8 mouse cellular contexts compared by ENCODE assay signal in genomic region chr10:41505446-41505845, GRCm38 (mm10). TPM values are rescaled to one million over a fixed set of nuclear protein-coding genes. Genes with fewer than 3 reads are reported as not detected.
DNase-seq lines count a peak whose midpoint lies in the region; ATAC-seq and TF ChIP-seq lines count a peak whose summit lies in the region.
"Not testable (repeated sequence)": the region's sequence is repeated elsewhere in the genome, so short reads cannot be mapped to it uniquely, and the experiment has no call there.

No protein-coding gene starts in this region.

- not testable (repeated sequence) for H3K9me3 ChIP-seq in embryonic facial prominence, embryonic 11.5 days (replicated peaks; ENCODE audit: control insufficient read depth, low read length); limb, embryonic 10.5 days (replicated peaks); midbrain, postnatal 0 days (ENCODE audit: low read length)

- DNase-seq in B cell, adult 2 months = peak; percentile 58 to 65
- peak; percentile 41 for DNase-seq in adrenal gland, postnatal 25 days
- peak; percentile 88 for DNase-seq in embryonic facial prominence, embryonic 11.5 days (ENCODE audit: low spot score)
- peak; percentile 48 to 67 for DNase-seq in heart, adult 2 months
- DNase-seq in kidney, adult 8-10 months = peak; percentile 71 to 74
- DNase-seq in limb, embryonic 10.5 days (ENCODE audit: low spot score) = peak; percentile 57
- peak; percentile 94 for DNase-seq in midbrain, postnatal 0 days (ENCODE audit: low spot score)
- peak; percentile 58 to 64 for DNase-seq in spleen, postnatal 36 days (ENCODE audit: low spot score in 2 of 2)

- TF ChIP-seq CTCF in heart, adult 2 months (IDR thresholded peaks at IDR 0.05) = peak; percentile 87
- TF ChIP-seq CTCF in midbrain, postnatal 0 days (IDR thresholded peaks at IDR 0.05) = peak; percentile 88

- H3K4me2 ChIP-seq in embryonic facial prominence, embryonic 11.5 days (ENCODE audit: low read depth, low read length); midbrain, postnatal 0 days (ENCODE audit: low read depth, low read length, poor library complexity, severe bottlenecking): not testable (repeated sequence)

- intact Hi-C loops in heart, adult 2 months (cut with DNase I) = loop anchor here (5.0 to 10.0 kb wide), 2 partner anchors 71 to 503 kb away; no protein-coding TSS in a partner anchor

- H3K79me2 ChIP-seq in heart, adult 2 months (replicated peaks; ENCODE audit: control insufficient read depth, insufficient read depth, low read length) = not testable (repeated sequence)

- not testable (repeated sequence) for H3K27ac ChIP-seq in embryonic facial prominence, embryonic 11.5 days (replicated peaks; ENCODE audit: low read depth, low read length); heart, adult 2 months; limb, embryonic 10.5 days; midbrain, postnatal 0 days (ENCODE audit: low read depth, low read length)

- TF ChIP-seq POLR2A in heart, adult 2 months (IDR thresholded peaks at IDR 0.05; ENCODE audit: insufficient read depth, low read depth, low read length) = not testable (repeated sequence)

- not testable (repeated sequence) for ATAC-seq in embryonic facial prominence, embryonic 11.5 days (replicated peaks; ENCODE audit: insufficient number of reproducible peaks, low FRiP score, low TSS enrichment, low read depth)
- peak; percentile 66 for ATAC-seq in midbrain, postnatal 0 days (ENCODE audit: low FRiP score)

- H3K9ac ChIP-seq in embryonic facial prominence, embryonic 11.5 days (replicated peaks; ENCODE audit: low read length); heart, adult 2 months (ENCODE audit: low read depth, low read length); midbrain, postnatal 0 days (replicated peaks; ENCODE audit: low read length, poor library complexity, severe bottlenecking): not testable (repeated sequence)

- 3% methylated on average over 3 of the region's 3 CpGs for WGBS in embryonic facial prominence, embryonic 11.5 days
- WGBS in heart, adult 2 months = 1% methylated on average over 3 of the region's 3 CpGs
- WGBS in limb, embryonic 10.5 days = 9% methylated on average over 3 of the region's 3 CpGs
- 0% methylated on average over 3 of the region's 3 CpGs for WGBS in midbrain, postnatal 0 days

- TF ChIP-seq EP300 in heart, adult 2 months (IDR thresholded peaks at IDR 0.05; ENCODE audit: insufficient read depth, low read depth, low read length) = peak; percentile 78; the same call in 1 of the 2 replicates

- H3K27me3 ChIP-seq in embryonic facial prominence, embryonic 11.5 days (ENCODE audit: control insufficient read depth, insufficient read depth, low read length); heart, adult 2 months (ENCODE audit: control insufficient read depth, insufficient read depth, low read length); limb, embryonic 10.5 days (ENCODE audit: low read depth, poor library complexity, severe bottlenecking); midbrain, postnatal 0 days (ENCODE audit: insufficient read depth, low read length): not testable (repeated sequence)

- not testable (repeated sequence) for H3K36me3 ChIP-seq in embryonic facial prominence, embryonic 11.5 days (replicated peaks; ENCODE audit: control insufficient read depth, insufficient read depth, low read depth, low read length); heart, adult 2 months (ENCODE audit: control insufficient read depth, insufficient read depth, low read length); limb, embryonic 10.5 days; midbrain, postnatal 0 days (ENCODE audit: insufficient read depth, low read length)

- not testable (repeated sequence) for H3K4me3 ChIP-seq in embryonic facial prominence, embryonic 11.5 days (ENCODE audit: low read depth, low read length); heart, adult 2 months; limb, embryonic 10.5 days; midbrain, postnatal 0 days (ENCODE audit: low read depth, low read length)

- H3K4me1 ChIP-seq in embryonic facial prominence, embryonic 11.5 days (ENCODE audit: control insufficient read depth, insufficient read depth, low read length); heart, adult 2 months (ENCODE audit: control insufficient read depth, insufficient read depth, low read length); limb, embryonic 10.5 days; midbrain, postnatal 0 days (ENCODE audit: insufficient read depth, low read length): not testable (repeated sequence)

RNA-seq across cellular contexts. Expression of gene Cd164, which starts 13.8 kb away (rescaled TPM):
- 213 and 238 TPM in 2 replicates for total RNA-seq in adrenal gland, postnatal 25 days (2021)
- 199 and 211 TPM in 2 replicates for polyA plus RNA-seq in embryonic facial prominence, embryonic 11.5 days (2014; fragmentation: Nextera tagmentation; extraction: Ambion mirVana)
- total RNA-seq in heart, adult 2 months (2021) = 100 to 1,000 TPM; 137 to 151 TPM
- 131 and 193 TPM in 2 replicates for polyA plus RNA-seq in heart, adult 2 months (2012; rRNA removed)
- 131 and 146 TPM in 2 replicates for polyA plus RNA-seq in limb, embryonic 10.5 days (2016; fragmentation: Nextera tagmentation; extraction: Ambion mirVana)
- total RNA-seq in midbrain, postnatal 0 days (2014; rRNA removed) = 29.3 and 31.2 TPM in 2 replicates
- polyA plus RNA-seq in midbrain, postnatal 0 days (2015; fragmentation: Nextera tagmentation; extraction: Ambion mirVana) = 44.5 and 48.2 TPM in 2 replicates

RNA-seq across cellular contexts. Expression of gene Ppil6, which starts 15.2 kb away (rescaled TPM):
- total RNA-seq in adrenal gland, postnatal 25 days (2021) = 1.7 TPM in 1 of 2 replicates, not detected in the other
- 0.32 and 0.86 TPM in 2 replicates for polyA plus RNA-seq in embryonic facial prominence, embryonic 11.5 days (2014; fragmentation: Nextera tagmentation; extraction: Ambion mirVana)
- total RNA-seq in heart, adult 2 months (2021) = 1 to 10 TPM in 1 of 2 experiments, under 1 TPM in 1; 0.84 to 1.7 TPM
- polyA plus RNA-seq in heart, adult 2 months (2012; rRNA removed) = 0.59 and 1.2 TPM in 2 replicates
- polyA plus RNA-seq in limb, embryonic 10.5 days (2016; fragmentation: Nextera tagmentation; extraction: Ambion mirVana) = 0.36 and 0.95 TPM in 2 replicates
- total RNA-seq in midbrain, postnatal 0 days (2014; rRNA removed) = 1.8 and 2.3 TPM in 2 replicates
- polyA plus RNA-seq in midbrain, postnatal 0 days (2015; fragmentation: Nextera tagmentation; extraction: Ambion mirVana) = 4.7 and 5.3 TPM in 2 replicates

RNA-seq across cellular contexts. Expression of gene Smpd2, which starts 15.3 kb away (rescaled TPM):
- 27.2 and 36.3 TPM in 2 replicates for total RNA-seq in adrenal gland, postnatal 25 days (2021)
- 51.4 and 58.5 TPM in 2 replicates for polyA plus RNA-seq in embryonic facial prominence, embryonic 11.5 days (2014; fragmentation: Nextera tagmentation; extraction: Ambion mirVana)
- total RNA-seq in heart, adult 2 months (2021) = 10 to 100 TPM; 31.8 to 36.2 TPM
- 60.2 and 60.8 TPM in 2 replicates for polyA plus RNA-seq in heart, adult 2 months (2012; rRNA removed)
- 62.7 TPM in 2 replicates for polyA plus RNA-seq in limb, embryonic 10.5 days (2016; fragmentation: Nextera tagmentation; extraction: Ambion mirVana)
- 34.4 and 36.9 TPM in 2 replicates for total RNA-seq in midbrain, postnatal 0 days (2014; rRNA removed)
- 43.5 and 44.0 TPM in 2 replicates for polyA plus RNA-seq in midbrain, postnatal 0 days (2015; fragmentation: Nextera tagmentation; extraction: Ambion mirVana)

RNA-seq across cellular contexts. Expression of gene Mical1, which starts 29.3 kb away (rescaled TPM):
- 10.4 and 11.8 TPM in 2 replicates for total RNA-seq in adrenal gland, postnatal 25 days (2021)
- 29.2 and 30.4 TPM in 2 replicates for polyA plus RNA-seq in embryonic facial prominence, embryonic 11.5 days (2014; fragmentation: Nextera tagmentation; extraction: Ambion mirVana)
- 10 to 100 TPM in 1 of 2 experiments, 1 to 10 TPM in 1; 9.6 to 11.0 TPM for total RNA-seq in heart, adult 2 months (2021)
- 18.5 and 20.3 TPM in 2 replicates for polyA plus RNA-seq in heart, adult 2 months (2012; rRNA removed)
- 40.2 and 43.8 TPM in 2 replicates for polyA plus RNA-seq in limb, embryonic 10.5 days (2016; fragmentation: Nextera tagmentation; extraction: Ambion mirVana)
- 24.1 and 24.6 TPM in 2 replicates for total RNA-seq in midbrain, postnatal 0 days (2014; rRNA removed)
- 18.7 and 21.2 TPM in 2 replicates for polyA plus RNA-seq in midbrain, postnatal 0 days (2015; fragmentation: Nextera tagmentation; extraction: Ambion mirVana)

RNA-seq across cellular contexts. Expression of gene Zbtb24, which starts 55.3 kb away (rescaled TPM):
- 21.8 and 26.0 TPM in 2 replicates for total RNA-seq in adrenal gland, postnatal 25 days (2021)
- 19.0 and 21.7 TPM in 2 replicates for polyA plus RNA-seq in embryonic facial prominence, embryonic 11.5 days (2014; fragmentation: Nextera tagmentation; extraction: Ambion mirVana)
- 1 to 10 TPM; 6.9 to 7.9 TPM for total RNA-seq in heart, adult 2 months (2021)
- polyA plus RNA-seq in heart, adult 2 months (2012; rRNA removed) = 6.0 and 8.7 TPM in 2 replicates
- 17.2 and 21.5 TPM in 2 replicates for polyA plus RNA-seq in limb, embryonic 10.5 days (2016; fragmentation: Nextera tagmentation; extraction: Ambion mirVana)
- total RNA-seq in midbrain, postnatal 0 days (2014; rRNA removed) = 17.2 and 22.3 TPM in 2 replicates
- 15.5 and 15.8 TPM in 2 replicates for polyA plus RNA-seq in midbrain, postnatal 0 days (2015; fragmentation: Nextera tagmentation; extraction: Ambion mirVana)

Comparison
In these comparisons a context has a peak if more than half of its experiments do, and no peak if none do; other contexts are left out.
1. DNase-seq: peak in every context shown above with its lines; median percentile 94 in midbrain, postnatal 0 days; 88 in embryonic facial prominence, embryonic 11.5 days; 72 in kidney, adult 8-10 months; 62 in B cell, adult 2 months; 61 in spleen, postnatal 36 days; 58 in heart, adult 2 months; 57 in limb, embryonic 10.5 days; 41 in adrenal gland, postnatal 25 days.